Mouse (Mus musculus): ENCODE results near the gene Zfp593. TPM values are rescaled to one million over a fixed set of nuclear protein-coding genes. Genes with fewer than 3 reads are reported as not detected.

Zfp593 gene
- polyA plus RNA-seq (2012; rRNA removed; ENCODE audit: low replicate concordance) = 7.0 TPM in 2 replicates

GRCm38 (mm10) chr4:134245148-134245843, at the start of gene Zfp593:
Gene Zfp593 (minus strand): TSS chr4:134245592.

DNA sequence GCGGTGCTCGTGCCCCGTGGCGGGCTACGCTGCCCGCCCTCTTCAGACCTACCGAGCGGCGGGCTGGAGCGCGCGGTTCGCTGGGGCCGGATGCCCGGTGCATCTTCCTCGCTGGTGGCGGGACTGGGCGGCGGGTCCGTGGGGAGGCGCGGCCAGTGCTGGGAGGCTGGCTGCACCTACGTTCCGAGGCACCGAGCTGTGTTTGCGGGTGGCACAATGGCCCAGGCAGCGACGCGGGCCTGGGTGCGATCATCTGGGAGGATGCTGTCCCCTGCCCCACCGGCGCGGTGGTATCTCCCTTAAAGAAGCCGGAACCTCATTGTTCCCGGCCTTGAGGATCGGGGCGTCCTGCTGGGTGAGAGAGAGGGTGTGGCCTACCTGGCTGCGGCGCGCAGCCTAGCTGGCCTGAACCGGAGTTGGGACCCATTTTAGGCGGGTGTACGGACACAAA, 42.2 kb upstream of the Zfp593 start, which contains the start of gene Pdik1l:
Gene Pdik1l (minus strand): TSS at position 321 of the 451 bp plus-strand sequence.

GRCm38 (mm10) chr4:134253722-134254324, 8.4 kb upstream of the Zfp593 start, which contains the start of gene Grrp1:
Gene Grrp1 (minus strand): TSS chr4:134254106.

DNA sequence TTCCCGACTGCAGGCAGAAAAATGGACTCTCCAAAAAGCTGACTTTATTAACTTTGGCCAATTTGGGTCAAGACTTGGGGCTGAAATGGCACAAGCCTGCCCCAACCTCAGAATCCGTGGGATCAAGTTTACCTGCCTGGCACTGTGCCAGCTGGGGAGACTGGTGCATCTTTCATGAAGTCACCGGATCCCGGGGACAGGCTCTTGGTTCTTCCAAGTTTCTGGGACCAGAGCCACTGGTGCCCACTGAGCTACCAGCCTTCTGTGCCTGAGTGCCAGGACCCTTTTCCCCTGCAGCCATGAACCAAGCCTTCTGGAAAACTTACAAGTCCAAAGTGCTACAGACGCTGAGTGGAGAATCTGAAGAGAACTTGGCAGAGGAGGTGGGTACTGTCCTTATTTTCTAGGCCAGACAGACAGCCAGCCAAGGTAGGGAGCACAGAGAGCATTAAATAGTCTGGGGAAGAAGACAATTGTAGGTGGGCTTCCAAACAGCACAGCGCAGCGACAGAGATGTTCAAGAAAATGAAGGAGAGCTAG, 1.4 kb upstream of the Zfp593 start, which contains the start of gene Gm30191:
Gene Gm30191 (plus strand): TSS at position 217 of the 540 bp plus-strand sequence.

GRCm38 (mm10) chr4:134243516-134244250, 1.7 kb downstream of the Zfp593 start, which contains the start of gene E130218I03Rik:
Gene E130218I03Rik (plus strand): TSS chr4:134243662.

GRCm38 (mm10) chr4:134238279-134238651, 7.1 kb downstream of the Zfp593 start, which contains the start of gene Cnksr1:
Gene Cnksr1 (minus strand): TSS chr4:134238399.

DNA sequence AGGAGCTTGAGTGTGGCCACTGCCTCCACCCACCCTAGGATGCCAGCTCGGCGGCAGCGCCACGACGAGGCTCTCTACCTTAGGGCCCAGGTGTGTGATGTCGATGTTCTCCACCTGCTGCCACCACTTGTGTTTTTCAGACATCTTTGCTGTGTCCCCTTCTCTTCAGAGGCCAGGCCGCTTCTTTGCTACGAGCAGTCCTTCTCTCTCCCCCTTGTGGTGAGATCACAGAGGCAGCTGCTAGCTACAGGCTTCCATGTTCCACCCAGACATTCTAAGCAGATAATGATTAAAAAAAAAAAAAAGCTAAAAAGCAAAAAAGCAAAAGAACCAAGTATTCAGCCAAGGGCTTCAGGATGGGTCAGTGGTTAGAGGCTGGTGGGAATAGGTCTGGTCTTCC, 18.2 kb downstream of the Zfp593 start, which contains the start of gene Catsper4:
Gene Catsper4 (minus strand): TSS at position 190 of the 400 bp plus-strand sequence.

GRCm38 (mm10) chr4:134202904-134203303, 42.5 kb downstream of the Zfp593 start, which contains the start of gene Gm7534:
Gene Gm7534 (minus strand): TSS chr4:134203004.

Other genes with a start within 250 kb of the Zfp593 start
- 12.7 and 13.7 TPM in 2 replicates for gene Dhdds, start 244.7 kb downstream of the Zfp593 start, polyA plus RNA-seq (2012; rRNA removed; ENCODE audit: low replicate concordance)
- gene Lin28a, start 226.8 kb downstream of the Zfp593 start, polyA plus RNA-seq (2012; rRNA removed; ENCODE audit: low replicate concordance) = not detected in 2 replicates
- gene Zfp683, start 191.8 kb downstream of the Zfp593 start, polyA plus RNA-seq (2012; rRNA removed; ENCODE audit: low replicate concordance) = 0.36 and 0.60 TPM in 2 replicates
- 40.9 and 73.8 TPM in 2 replicates for gene Crybg2, start 184.8 kb downstream of the Zfp593 start, polyA plus RNA-seq (2012; rRNA removed; ENCODE audit: low replicate concordance)
- 25.1 and 27.9 TPM in 2 replicates for gene Cd52, start 150.5 kb downstream of the Zfp593 start, polyA plus RNA-seq (2012; rRNA removed; ENCODE audit: low replicate concordance)
- gene Ubxn11, start 143.0 kb downstream of the Zfp593 start, polyA plus RNA-seq (2012; rRNA removed; ENCODE audit: low replicate concordance) = 3.1 and 8.2 TPM in 2 replicates
- gene Sh3bgrl3, start 116.8 kb downstream of the Zfp593 start, polyA plus RNA-seq (2012; rRNA removed; ENCODE audit: low replicate concordance) = 516 and 587 TPM in 2 replicates
- gene Cep85, start 58.5 kb downstream of the Zfp593 start, polyA plus RNA-seq (2012; rRNA removed; ENCODE audit: low replicate concordance) = 16.8 and 19.5 TPM in 2 replicates
- not detected in 2 replicates for gene Gm7534, start 42.6 kb downstream of the Zfp593 start, polyA plus RNA-seq (2012; rRNA removed; ENCODE audit: low replicate concordance)
- 0.39 and 0.69 TPM in 2 replicates for gene Catsper4, start 18.2 kb downstream of the Zfp593 start, polyA plus RNA-seq (2012; rRNA removed; ENCODE audit: low replicate concordance)
- gene Cnksr1, start 7.2 kb downstream of the Zfp593 start, polyA plus RNA-seq (2012; rRNA removed; ENCODE audit: low replicate concordance) = 19.5 and 29.0 TPM in 2 replicates
- not detected in 2 replicates for gene E130218I03Rik, start 1.9 kb downstream of the Zfp593 start, polyA plus RNA-seq (2012; rRNA removed; ENCODE audit: low replicate concordance)
- not detected in 2 replicates for gene Gm30191, start 1.3 kb upstream of the Zfp593 start, polyA plus RNA-seq (2012; rRNA removed; ENCODE audit: low replicate concordance)
- 10.0 and 24.9 TPM in 2 replicates for gene Grrp1, start 8.5 kb upstream of the Zfp593 start, polyA plus RNA-seq (2012; rRNA removed; ENCODE audit: low replicate concordance)
- gene Pdik1l, start 42.3 kb upstream of the Zfp593 start, polyA plus RNA-seq (2012; rRNA removed; ENCODE audit: low replicate concordance) = 1.0 and 1.3 TPM in 2 replicates
- gene Trim63, start 69.5 kb upstream of the Zfp593 start, polyA plus RNA-seq (2012; rRNA removed; ENCODE audit: low replicate concordance) = 0.14 and 0.34 TPM in 2 replicates
- 25.2 and 83.4 TPM in 2 replicates for gene Slc30a2, start 97.6 kb upstream of the Zfp593 start, polyA plus RNA-seq (2012; rRNA removed; ENCODE audit: low replicate concordance)
- gene Extl1, start 138.3 kb upstream of the Zfp593 start, polyA plus RNA-seq (2012; rRNA removed; ENCODE audit: low replicate concordance) = 0.88 and 2.1 TPM in 2 replicates
- 30.2 and 36.9 TPM in 2 replicates for gene Pafah2, start 150.7 kb upstream of the Zfp593 start, polyA plus RNA-seq (2012; rRNA removed; ENCODE audit: low replicate concordance)
- 7.6 and 10.1 TPM in 2 replicates for gene Stmn1, start 222.7 kb upstream of the Zfp593 start, polyA plus RNA-seq (2012; rRNA removed; ENCODE audit: low replicate concordance)

Data from duodenum, adult 2 months (tissue).